Mouse (Mus musculus) fibroblast of lung, adult 2 months (primary cell): ENCODE measurements around the gene Taf5l.
"Not testable (repeated sequence)": the region's sequence is repeated elsewhere in the genome, so short reads cannot be mapped to it uniquely, and the experiment has no call there.

ENCODE experiments used
- DNase-seq: peaks from one replicate; pipeline ENCODE4 v3.0.0-alpha.2; 2011; ENCODE audit warnings: low read depth

Gene Taf5l

DNA sequence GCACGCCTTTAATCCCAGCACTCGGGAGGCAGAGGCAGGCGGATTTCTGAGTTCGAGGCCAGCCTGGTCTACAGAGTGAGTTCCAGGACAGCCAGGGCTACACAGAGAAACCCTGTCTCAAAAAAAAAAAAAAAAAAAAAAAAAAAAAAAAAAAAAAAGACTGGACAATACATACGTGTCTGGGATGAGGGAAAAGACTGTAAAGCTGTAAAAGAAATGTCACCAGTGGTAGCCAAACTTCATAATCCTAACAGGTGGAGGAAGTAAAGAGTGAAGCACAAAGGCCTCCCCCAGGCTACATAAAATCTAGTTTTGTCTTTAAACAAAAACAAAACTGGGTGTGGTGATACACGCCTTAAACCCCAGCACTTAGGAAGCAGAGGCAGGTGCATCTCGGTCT lies 6.9 kb downstream of the Taf5l start:
- DNase-seq = not testable (repeated sequence)

DNA sequence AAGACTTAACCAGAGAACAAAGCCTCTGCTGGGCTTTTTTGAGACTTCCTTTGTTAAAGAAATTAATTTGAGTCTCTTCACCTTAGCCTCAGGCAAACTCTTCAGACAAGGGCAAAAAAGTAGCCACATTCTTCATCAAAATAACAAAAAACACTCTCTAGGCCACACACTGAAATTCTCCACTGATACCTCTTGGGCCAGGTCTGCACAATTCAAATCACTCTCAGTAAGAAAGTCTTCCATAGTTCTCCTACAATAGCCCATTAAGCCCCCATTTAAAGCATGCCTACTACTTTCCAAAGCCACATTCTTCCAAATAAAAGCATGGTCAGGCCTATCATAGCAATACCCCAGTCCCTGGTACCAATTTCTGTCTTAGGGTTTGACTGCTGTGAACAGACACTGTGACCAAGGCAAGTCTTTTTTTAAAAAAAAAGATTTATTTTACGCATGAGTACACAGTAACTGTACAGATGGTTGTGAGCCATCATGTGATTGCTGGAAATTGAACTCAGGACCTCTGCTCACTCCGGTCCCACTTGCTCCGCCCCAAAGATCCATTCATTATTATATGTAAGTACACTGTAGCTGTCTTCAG lies 9.1 kb downstream of the Taf5l start:
- DNase-seq = no peak

DNA sequence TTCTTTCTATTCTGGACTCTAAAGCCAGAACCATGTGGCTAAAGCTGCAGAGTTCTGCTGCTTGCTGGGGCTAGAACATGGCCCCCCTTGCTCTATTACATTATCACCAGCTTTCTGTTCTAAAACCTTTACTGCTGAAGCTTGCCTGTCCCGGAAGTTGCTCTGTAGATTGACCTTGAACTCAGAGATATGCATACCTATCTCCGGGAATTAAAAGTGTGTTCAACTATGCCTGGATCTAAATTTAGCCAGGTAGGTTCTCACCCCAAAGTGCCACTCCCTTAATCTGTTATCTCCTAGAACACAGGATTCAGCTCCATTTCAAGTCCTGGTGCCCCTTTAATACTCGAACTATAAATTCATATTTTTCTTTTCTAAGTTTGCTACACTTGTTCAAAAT lies 9.6 kb downstream of the Taf5l start:
- DNase-seq = no peak

DNA sequence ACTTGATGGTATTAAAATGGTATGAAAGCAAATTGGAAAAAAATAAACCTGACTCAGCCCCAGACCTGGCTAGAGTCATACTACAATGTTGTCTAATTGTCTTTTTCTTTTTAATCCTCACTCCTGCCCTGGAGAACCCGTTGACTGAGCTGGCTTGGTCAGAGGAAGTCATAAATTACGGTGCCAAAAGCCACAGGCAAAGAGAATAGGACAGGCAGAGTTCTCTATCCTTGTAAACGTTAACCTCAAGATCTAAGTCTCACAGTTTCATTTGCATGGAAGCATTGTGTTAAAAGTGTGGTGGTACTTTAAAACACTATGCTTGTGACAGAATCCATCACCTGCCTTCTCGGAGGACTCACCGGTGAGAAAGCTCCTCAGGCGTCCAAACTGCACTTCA lies 13.4 kb downstream of the Taf5l start:
- no peak for DNase-seq

DNA sequence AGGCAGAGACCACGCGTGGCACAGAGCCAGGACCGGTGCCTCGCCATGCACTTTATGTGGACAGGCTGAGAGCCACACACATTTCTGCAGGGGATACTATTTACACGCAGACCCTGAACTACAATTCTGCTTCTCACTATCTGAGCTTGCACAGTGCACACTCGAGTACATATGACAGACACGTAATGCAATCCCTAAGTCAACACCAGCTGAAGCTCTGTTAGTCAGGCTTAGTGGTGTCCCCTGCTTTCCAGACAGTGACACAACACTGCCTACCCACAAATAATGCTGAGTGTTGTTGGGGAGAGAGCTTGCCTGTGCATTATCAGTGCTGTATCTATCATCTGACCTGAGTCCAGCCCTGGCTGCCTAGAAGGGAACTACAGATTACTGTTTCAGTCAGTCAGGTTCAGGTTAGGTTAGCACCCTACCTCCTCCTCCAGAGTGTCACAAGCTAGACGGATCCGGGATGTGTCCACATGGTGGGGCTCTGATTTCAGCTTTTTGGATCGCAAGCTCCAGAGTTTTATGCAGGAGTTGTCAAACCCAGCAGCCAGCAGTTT lies 18.6 kb downstream of the Taf5l start:
- DNase-seq = no peak

DNA sequence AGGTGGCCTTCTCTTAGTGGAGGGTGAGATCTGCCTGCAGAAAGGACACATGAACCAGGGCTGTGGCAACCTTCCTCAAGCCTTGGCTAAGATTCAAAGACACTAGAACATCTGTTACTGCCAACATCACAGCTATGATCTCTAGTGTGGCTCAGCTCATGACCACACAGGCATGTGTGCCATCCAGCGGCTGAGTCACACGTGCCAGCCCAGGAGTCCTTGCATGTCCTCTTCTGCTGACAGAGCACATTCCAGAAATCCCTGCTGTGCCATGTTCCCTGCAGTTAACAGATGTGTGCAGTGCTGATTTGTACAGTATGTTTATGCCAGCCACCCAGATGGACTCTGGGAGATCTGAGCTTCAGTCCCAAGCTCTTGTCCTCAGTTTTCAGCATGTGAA lies 21.6 kb downstream of the Taf5l start:
- DNase-seq = no peak

DNA sequence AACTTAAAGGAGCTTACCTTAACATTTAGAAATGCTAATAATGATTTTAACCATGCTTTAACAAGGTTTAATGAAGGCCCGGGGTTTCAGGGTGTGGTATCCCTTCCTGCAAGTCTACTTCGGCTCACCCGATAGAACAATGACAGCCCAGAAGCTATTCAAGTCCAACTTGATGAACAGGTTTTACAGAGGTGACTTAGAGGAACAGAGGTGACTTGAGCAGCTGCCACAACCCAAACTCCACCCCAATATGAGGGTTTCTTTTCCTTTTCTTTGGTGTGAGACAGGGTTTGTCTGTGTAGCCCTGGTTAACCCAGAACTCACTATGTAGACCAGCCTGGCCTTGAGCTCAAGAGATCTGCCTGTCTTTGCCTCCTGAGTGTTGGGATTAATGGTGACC lies 27.2 kb downstream of the Taf5l start:
- no peak for DNase-seq

DNA sequence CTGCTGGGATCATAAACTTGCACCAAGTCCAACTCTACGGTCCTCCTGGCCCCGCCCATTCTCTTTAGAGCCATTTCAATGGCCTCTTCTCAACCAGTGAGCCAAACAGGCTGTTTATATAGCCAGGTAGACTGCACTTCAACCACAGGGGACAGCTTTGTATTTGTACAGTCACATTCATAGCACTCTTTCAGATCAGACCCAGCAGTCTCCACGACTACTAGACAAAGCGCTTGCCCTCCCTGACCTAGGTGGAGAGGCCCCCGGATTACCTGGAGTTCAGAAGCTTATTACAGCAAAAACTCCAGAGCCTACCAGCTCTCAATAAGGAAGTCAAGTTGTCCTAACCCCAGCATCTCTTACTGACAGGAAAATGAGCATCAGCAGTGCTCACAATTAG lies 27.6 kb downstream of the Taf5l start:
- DNase-seq = no peak

DNA sequence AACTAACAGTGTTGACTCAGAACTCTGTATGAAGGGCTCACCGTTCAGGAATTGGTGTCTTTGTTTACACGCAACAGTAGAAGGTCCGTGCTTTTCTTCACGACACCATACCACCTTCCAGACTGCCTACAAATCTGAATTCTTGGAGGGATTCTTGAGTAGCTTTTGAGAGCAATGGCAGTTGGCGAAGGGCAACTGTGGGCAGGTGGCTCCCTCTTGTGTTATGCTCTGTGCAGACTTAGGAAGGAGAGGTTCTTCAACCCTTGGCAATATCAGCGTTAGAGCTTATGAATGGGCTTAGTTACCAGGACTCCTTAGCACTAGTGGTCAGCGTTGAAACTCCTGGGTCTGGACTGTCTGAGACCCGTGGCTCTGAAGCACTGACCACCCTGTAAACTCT lies 28.6 kb downstream of the Taf5l start:
- DNase-seq = peak; percentile 35

DNA sequence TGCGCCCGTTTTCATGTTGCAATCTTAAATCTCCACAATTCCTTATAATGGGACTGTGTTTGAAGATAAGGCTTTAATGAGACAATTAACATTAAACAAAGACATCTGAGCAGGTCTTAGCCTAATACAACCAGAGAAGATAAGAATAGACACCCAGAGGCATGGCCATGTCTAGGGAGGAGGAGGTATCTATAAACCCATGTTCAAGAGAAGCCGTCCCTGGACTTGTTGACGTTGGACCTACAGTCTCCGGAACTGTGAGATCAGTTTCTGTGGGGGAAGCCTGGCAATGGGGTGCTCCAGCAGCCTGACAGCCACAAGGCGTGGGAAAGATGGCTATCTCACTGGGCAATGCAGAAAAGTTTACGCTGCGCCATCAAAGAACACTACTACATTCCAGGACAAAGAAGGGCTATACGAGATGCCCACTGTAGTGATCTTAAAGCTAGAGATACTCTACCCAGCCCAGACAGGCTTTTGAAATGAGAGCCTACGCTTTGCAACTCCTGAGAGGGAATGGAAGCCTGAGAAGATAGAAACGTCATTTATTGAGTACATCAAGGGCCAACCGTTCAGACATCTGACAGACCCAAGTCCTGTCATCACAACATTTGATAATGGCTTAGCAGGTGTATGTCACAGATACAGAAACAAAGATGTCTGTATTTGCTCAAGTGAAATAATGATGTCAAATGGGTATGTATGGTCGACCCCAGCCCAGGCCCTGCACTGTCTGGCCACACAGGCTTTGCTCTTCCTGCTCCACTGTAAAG lies 30.7 kb downstream of the Taf5l start:
- no peak for DNase-seq

DNA sequence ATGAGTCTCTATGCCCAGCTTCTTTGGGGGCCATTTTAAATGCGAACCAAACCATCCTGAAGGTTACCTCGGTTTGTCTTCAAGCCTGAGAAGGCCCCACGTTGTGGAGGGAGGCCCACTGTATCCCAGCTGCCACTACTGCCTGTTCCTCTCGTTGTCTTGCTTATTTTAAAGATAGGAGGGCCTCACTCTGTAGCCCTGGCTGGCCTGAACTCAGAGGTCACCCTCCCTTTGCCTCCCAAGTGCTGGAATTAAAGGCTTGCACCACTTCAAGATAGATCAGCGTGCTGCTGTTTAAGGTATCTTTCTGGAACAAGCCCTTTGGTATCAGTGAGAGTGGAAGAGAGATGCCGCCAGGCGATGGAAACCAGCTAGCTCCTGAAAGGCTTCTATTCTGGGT lies 32.1 kb downstream of the Taf5l start:
- no peak for DNase-seq

DNA sequence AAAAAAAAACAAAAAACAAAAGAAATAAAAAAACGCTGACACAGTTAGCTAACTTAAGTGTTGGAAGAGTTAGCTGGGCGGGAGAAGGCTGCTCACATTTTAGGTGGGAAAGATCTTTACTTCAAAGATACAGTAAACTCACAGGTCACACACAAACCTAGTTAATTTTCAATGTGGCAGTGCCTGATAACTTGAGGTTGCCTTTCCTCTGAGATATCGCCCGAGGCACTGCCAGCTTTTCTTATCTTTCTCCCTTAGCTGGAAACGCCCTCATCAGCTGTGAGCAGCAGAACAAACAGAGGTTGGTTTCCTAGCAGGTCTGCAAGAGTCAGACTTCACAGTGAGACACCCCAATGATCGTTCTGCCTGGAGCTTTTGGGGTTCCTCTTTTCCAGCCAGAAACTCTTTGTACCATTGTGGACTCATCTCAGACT lies 32.6 kb downstream of the Taf5l start:
- no peak for DNase-seq

DNA sequence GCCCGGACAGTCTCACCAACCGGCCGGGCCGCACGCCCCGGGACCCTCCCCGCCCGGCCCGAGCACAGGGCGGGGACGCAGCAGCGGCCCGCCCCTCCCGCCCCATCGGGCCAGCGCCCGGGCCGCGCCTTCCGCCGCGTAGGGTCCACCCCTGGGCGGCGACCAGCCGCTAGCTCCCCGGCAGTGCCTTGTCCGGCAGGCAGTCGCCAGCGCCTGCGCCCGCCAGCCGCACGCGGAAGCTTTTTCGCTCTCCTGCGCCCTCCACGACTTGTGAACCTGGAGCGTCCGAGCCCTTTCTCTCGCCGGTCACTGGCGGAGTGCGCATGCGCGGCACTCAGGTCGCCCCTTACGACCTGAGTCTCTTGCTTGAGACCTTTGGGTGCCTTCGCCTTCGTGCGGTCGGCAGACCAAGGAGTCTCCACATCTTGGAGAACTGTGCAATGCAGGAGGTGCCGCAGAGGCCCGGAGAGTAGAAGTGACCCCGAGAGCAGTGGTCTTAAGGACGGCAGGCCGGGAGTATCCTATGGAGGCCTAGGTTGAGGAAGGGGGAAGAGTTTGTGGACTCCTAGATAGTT lies 38.3 kb downstream of the Taf5l start, which contains the start of gene Abcb10:
TSS of gene Abcb10 (minus strand) at position 297 of the 575 bp plus-strand sequence.
- peak; percentile 74 for DNase-seq

DNA sequence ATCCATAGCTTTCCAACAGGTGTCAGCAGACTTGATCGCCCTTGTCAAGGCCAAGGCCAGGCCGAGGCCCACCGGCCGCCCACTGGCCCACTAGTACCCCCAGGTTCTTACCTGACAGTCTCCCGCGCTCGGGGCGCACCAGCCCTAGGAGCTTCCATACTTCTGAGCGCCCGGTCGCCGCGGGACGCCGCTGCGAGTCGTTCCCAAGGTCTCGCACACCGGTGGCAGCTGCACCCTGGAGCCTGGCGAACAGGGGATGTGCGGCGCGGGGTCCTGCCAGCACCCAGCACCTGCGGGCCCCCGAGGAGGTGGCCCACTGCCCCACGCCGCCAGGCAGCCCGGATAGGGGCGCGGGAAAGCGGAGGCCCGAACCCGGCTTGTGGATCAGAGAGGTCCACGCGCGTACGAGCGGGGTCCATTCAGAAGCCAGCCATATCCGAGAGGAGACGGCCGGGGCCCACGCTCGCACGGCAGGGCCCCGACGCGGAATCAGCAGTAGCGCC lies 38.9 kb downstream of the Taf5l start:
- no peak for DNase-seq

DNA sequence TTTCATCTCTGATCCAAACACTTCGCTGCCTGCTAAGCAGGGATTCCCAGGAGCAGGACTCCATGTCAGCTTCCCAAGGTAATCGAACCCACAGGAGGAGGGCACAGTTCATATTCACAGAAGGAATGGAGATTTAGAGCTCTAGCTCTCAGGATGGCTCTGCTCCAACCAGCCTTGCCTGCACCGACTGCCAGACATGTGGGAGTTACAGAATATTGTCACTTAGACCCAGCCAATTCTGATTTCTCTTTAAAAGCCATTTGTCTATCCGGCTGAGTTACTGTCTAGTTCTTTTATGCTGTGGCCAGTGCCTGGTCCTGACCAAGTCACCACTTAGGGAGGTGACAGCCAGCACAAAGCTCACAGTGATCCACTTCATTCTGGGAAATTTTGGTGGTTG lies 39.5 kb downstream of the Taf5l start:
- DNase-seq = no peak

DNA sequence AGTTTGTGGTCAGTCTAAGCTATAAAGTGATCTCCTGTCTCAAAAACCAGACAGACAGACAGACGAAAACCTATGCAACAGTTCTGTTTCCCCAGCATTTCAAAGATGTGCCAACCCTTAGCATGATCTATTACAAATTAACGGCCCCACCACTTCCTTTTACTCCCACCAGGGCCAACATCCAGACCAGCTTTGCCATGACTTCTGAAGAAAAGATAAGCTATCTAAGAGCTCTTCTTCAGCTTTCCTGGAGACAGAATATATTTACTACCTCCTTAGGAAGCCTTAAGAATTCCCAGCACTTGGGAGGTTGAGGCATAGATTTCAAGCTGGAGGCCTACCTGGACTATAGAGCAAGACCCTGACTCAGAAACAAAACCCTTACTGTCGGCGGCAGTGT lies 41.0 kb downstream of the Taf5l start:
- DNase-seq = no peak

DNA sequence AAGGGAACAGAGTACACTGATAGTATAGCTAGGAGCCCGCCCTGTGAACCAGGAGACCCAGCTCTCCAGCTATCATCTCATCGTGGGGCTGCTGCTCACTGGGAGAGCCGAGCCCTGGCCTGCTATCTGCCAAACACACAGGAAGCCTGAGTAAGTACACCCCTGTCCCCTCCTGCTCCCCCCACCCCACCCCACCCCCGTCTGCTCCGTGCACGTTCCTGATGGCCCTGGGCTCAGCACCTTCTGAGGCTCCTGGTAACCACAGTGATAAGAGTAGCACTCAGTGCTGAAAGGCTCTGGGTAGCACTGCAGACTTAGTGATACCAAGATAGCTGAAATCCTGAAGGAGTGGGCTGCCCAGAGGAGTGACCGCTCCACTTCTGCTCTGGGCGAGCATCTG lies 42.3 kb downstream of the Taf5l start:
- no peak for DNase-seq

DNA sequence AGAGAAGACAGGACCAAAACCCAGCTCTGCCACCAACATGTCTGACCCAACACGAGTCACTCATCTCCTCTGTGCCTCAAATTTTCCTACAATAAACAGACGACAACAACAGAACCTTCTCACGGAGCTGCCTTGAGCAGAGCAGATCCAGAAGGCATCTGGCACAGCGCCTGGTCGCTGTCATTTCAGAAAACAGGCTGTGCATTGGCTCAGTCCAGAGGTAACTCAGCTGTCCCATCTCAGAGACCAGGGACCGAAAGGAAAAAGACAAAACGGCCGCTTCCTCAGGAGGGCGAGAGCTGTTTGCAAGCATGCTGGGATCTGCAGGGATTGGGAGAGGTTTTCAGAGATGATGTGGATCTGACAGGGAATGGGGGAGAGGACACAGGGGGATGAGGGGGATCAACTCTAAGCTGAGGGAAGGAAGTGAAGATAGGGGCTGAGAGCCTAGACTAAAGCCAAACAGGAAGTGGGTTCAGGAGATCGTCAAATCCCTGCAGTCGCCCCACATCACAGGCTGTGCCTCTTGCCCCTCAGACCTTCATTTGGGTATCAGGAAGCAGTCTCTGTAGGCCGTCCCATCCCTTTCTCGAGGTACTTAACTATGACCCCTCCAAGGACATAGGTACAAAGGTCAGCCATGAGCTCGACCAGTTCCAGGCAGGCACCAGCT lies 42.9 kb downstream of the Taf5l start:
- no peak for DNase-seq

DNA sequence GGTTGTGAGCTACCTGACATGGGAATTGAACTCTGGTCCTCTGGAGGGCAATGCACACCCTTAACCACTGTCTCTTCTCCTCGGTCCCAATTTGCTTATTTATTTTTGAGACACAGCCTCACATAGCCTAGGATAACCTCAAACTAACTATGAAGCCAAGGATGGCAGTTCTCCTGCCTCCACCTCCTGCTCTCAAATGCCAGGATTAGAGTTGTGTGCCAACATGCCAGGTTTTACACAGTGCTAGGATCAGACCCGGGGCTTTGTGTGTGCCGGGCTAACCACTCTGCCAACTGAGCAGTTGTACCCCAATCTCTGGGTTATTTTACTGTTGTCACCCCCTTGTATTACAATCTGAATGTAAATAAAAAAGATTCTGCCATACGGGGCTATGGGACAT lies 43.7 kb downstream of the Taf5l start:
- DNase-seq = no peak

DNA sequence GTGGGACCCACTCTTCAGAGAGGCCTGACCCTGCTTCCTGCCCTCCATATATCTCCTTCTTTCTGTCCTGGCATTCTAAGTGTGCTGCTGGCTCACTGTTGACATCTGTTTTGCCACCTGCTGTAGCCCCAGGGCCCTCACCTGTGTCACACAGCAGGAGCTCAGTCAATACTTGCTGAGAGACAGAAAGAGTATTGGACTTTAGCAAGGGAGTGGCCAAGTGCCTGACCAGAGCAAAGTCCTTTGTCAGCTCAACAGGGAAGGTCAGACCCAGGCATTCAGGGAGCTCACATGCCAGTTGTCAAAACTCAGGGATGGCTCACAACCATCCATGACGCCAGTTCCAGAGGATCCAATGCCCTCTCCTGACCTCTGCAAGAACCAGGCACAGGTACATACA lies 47.7 kb downstream of the Taf5l start:
- no peak for DNase-seq

DNA sequence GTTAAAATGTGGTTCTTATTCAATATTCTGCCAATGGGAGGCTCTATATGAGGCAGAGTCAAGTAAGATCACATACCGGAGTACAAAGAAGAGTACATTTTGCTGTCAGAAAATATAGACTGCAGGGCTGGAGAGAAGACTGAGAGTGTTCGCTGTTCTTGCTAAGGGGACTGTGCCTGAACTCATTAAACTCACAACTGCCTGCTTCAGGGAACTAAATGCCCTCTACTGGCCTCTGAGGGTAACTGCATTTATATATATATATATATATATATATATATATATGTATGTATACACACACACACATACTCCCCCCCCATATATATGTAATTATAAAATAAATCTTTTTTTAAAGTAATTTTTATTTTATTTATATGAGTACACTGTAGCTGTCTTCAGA lies 54.3 kb downstream of the Taf5l start:
- no peak for DNase-seq

DNA sequence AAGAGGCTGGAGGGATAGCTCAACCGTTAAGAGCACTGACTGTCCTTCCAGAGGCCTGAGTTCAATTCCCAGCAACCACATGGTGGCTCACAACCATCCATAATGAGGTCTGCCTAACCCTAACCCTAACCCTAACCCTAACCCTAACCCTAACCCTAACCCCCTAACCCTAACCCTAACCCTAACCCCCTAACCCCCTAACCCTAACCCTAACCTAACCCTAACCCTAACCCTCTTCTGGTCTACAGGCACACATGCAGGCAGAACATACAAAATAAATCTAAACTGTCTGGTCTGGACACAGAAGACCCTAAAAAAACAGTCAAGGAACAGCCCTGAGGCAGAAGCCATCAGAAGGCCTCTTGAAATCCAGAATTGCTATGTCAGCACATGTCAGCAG lies 59.8 kb downstream of the Taf5l start:
- no peak for DNase-seq
